Mouse (Mus musculus) embryonic facial prominence, embryonic 10.5 days (tissue): ENCODE results near the gene Rgs7. TPM values are rescaled to one million over a fixed set of nuclear protein-coding genes. Genes with fewer than 3 reads are reported as not detected.

Experiments used
- DNase-seq: peaks from one replicate; pipeline ENCODE4 v3.0.0-alpha.2; 2017; ENCODE audit warnings: low spot score
- H3K27ac ChIP-seq: fragments of 300-500 bp; sonication (generic); replicated peaks from 2 replicates; pipeline ENCODE4 v1.5.1; 2016; ENCODE audit warnings: mild to moderate bottlenecking
- H3K27me3 ChIP-seq: fragments of 300-500 bp; sonication (generic); replicated peaks from 2 replicates; pipeline ENCODE4 v1.6.1; 2016; ENCODE audit warnings: low read depth, mild to moderate bottlenecking; ENCODE audit not compliant: poor library complexity, severe bottlenecking
- H3K36me3 ChIP-seq: fragments of 300-500 bp; sonication (generic); replicated peaks from 2 replicates; pipeline ENCODE4 v1.6.1; 2016; ENCODE audit warnings: mild to moderate bottlenecking, moderate library complexity
- H3K4me1 ChIP-seq: fragments of 300-500 bp; sonication (generic); 2 replicates; pipeline ENCODE4 v1.6.1; 2016
- H3K4me3 ChIP-seq: fragments of 300-500 bp; sonication (generic); 2 replicates; pipeline ENCODE4 v1.5.1; 2016; ENCODE audit warnings: mild to moderate bottlenecking, moderate library complexity
- H3K9me3 ChIP-seq: fragments of 300-500 bp; sonication (generic); 2 replicates; pipeline ENCODE4 v1.6.1; 2016; ENCODE audit warnings: mild to moderate bottlenecking
- WGBS: fragments of 180-500 bp; shearing (Covaris S2); methylation state at CpG from one replicate; pipeline ENCODE4 v1.1.7; 2016; 5-methylcytosine and 5-hydroxymethylcytosine counted together
- polyA plus RNA-seq: library from polyadenylated mRNA; unstranded; fragments of >200 nt; fragmentation: Nextera tagmentation; extraction: Ambion mirVana; gene quantifications from 2 replicates; pipeline ENCODE4 v1.2.1, GENCODE M21; 2016

Rgs7 gene
- polyA plus RNA-seq, 1 experiment from 2014 or later, result 0.96 TPM

DNA sequence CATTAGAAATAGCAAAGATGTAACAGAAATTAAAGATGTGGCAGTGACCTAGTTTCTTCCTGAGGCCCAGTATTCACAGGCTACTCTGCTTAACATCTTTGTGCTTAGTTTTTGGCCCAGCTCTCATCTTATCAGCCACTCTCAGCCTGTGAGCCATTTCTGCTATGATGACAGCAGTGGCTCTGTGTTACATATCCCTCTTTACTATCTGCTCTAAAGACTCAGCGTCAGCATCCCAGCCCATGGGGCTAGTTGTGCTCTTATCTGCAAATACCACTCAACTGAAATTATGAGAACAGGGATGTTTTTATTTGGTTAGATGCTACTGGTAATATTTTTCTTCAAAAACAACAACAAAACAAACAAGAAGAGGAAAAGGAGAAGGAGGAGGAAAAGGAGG is 410.2 kb downstream of the Rgs7 start:
- DNase-seq, result no peak
- peaks cover 11% of the 10 kb centered on the region; the same call in 1 of the 2 replicates for H3K4me1 ChIP-seq
- no peaks in the 10 kb centered on the region for H3K9me3 ChIP-seq
- H3K27ac ChIP-seq, result no peak overlapping the region
- no peaks in the 10 kb centered on the region for H3K36me3 ChIP-seq
- WGBS, result 87% methylated on average over 1 of the region's 1 CpGs
- H3K27me3 ChIP-seq, result no peaks in the 10 kb centered on the region
- H3K4me3 ChIP-seq, result no peak overlapping the region

- Histone ChIP-seq H3K36me3 (no peaks in the 10 kb centered on the region), H3K9me3 (no peaks in the 10 kb centered on the region), H3K27me3 (no peaks in the 10 kb centered on the region), H3K4me1 (peaks cover 11% of the 10 kb centered on the region; the same call in 1 of the 2 replicates), H3K4me3 (no peak overlapping the region), H3K27ac (peak overlapping the region; percentile 65)
- DNase-seq, result peak; percentile 63
- WGBS, result 52% methylated on average over 4 of the region's 4 CpGs
Measured at GRCm38 (mm10) chr1:175079819-175080608, 412.3 kb downstream of the Rgs7 start.

DNA sequence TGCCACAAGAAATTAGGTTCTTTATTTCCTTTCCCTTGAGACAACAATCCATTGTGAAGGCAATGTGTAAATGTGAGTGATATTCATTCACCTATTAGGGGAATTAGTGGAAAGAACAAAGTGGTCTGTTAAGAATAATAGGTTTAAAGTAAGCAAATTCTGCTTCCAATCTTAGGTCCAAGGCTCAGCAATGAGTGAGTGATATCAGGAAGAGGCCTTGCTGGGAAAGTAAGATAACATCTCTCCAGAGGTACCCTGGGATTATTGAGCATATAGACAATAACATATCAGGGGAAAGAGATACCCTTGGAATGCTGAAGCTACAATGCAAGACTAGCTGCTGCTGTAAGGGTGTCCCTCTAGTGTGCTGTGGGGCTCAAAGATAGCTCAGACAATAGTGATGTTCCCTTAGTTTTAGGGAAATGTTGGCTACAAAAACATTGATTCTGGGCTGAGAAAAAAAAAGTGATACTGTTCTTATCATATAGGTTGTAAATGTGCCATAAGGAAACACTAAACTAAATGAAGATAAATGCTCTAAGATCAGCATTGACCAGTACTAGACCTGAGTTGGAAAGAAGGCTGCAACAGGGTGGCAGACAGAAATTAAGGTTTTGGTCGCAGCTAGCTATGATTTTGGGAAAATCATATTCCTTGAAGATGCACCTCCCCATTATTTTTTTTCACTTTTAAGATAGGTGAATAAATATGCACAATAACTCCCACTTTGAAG is 418.6 kb downstream of the Rgs7 start:
- Histone ChIP-seq H3K27me3 (no peaks in the 10 kb centered on the region), H3K36me3 (no peaks in the 10 kb centered on the region), H3K27ac (no peak overlapping the region), H3K4me1 (no peaks in the 10 kb centered on the region), H3K4me3 (no peak overlapping the region), H3K9me3 (no peaks in the 10 kb centered on the region)
- no peak for DNase-seq
- WGBS, result 88% methylated on average over 1 of the region's 1 CpGs

GRCm38 (mm10) chr1:175069758-175070290 is 422.5 kb downstream of the Rgs7 start:
- Histone ChIP-seq H3K4me3 (no peak overlapping the region), H3K9me3 (no peaks in the 10 kb centered on the region), H3K36me3 (no peaks in the 10 kb centered on the region), H3K27me3 (no peaks in the 10 kb centered on the region), H3K27ac (no peak overlapping the region), H3K4me1 (no peaks in the 10 kb centered on the region)
- 81% methylated on average over 4 of the region's 4 CpGs for WGBS
- no peak for DNase-seq

DNA sequence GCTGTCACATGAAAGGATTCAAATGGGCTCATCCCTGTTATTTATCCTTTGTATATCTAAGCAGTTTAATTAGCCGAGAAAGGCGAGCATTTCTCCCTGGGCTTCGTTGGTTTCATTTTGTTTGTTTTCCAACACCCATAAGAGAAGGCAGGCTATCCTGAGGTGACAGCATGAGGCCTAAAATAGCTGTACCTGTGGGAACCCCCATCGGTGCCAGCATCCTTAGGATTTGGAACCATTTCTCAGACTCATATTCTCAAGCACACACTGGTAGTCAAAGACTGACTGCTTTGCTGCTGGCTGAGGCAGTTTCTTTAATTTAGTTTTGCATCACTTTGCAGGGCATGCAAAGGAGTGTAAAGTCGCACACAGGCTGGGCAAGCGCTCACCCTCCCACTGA is 443.2 kb downstream of the Rgs7 start:
- WGBS, result 83% methylated on average over 6 of the region's 6 CpGs
- H3K27me3 ChIP-seq, result no peaks in the 10 kb centered on the region
- no peak overlapping the region for H3K4me3 ChIP-seq
- no peaks in the 10 kb centered on the region for H3K9me3 ChIP-seq
- H3K4me1 ChIP-seq, result no peaks in the 10 kb centered on the region
- no peak overlapping the region for H3K27ac ChIP-seq
- DNase-seq, result no peak
- no peaks in the 10 kb centered on the region for H3K36me3 ChIP-seq

GRCm38 (mm10) chr1:175041167-175041817 is 451.0 kb downstream of the Rgs7 start:
- Histone ChIP-seq H3K4me3 (no peak overlapping the region), H3K36me3 (no peaks in the 10 kb centered on the region), H3K4me1 (no peaks in the 10 kb centered on the region), H3K27me3 (no peaks in the 10 kb centered on the region), H3K9me3 (no peaks in the 10 kb centered on the region), H3K27ac (no peak overlapping the region)
- WGBS, result 74% methylated on average over 4 of the region's 4 CpGs
- DNase-seq, result peak; percentile 27

GRCm38 (mm10) chr1:175040038-175040437 is 452.3 kb downstream of the Rgs7 start:
- Histone ChIP-seq H3K27ac (no peak overlapping the region), H3K4me3 (no peak overlapping the region), H3K27me3 (no peaks in the 10 kb centered on the region), H3K4me1 (peaks cover 2% of the 10 kb centered on the region; the same call in 1 of the 2 replicates), H3K9me3 (no peaks in the 10 kb centered on the region), H3K36me3 (no peaks in the 10 kb centered on the region)
- DNase-seq, result no peak
- WGBS, result 83% methylated on average over 4 of the region's 4 CpGs

GRCm38 (mm10) chr1:175039567-175039966 is 452.7 kb downstream of the Rgs7 start:
- WGBS, result 28% methylated on average over 6 of the region's 6 CpGs
- DNase-seq, result no peak
- Histone ChIP-seq H3K27me3 (no peaks in the 10 kb centered on the region), H3K36me3 (no peaks in the 10 kb centered on the region), H3K4me1 (peaks cover 6% of the 10 kb centered on the region; the same call in 1 of the 2 replicates), H3K9me3 (no peaks in the 10 kb centered on the region), H3K4me3 (no peak overlapping the region), H3K27ac (peak overlapping the region; percentile 54; the same call in 1 of the 2 replicates)

DNA sequence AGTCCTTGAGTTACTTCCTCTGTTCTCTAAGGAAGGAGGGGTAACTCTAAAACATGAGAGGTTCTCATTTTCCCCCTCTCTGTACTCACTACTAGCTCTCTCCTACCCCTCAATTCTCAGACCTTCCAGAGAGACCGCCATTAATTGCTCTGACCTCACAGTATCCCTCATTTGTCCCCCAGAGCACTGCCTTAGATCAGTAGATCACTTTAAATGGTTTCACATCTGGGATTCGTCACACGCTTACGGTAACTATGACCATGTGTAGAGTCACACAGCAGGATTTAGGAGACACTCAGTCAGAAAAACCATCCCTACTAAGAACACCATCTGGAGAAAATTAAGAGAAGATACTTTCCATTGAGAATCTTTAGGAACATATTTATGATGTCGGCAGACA is 456.8 kb downstream of the Rgs7 start:
- H3K9me3 ChIP-seq, result no peaks in the 10 kb centered on the region
- H3K4me1 ChIP-seq, result peaks cover 21% of the 10 kb centered on the region
- no peak overlapping the region for H3K4me3 ChIP-seq
- no peaks in the 10 kb centered on the region for H3K36me3 ChIP-seq
- DNase-seq, result peak; percentile 49
- WGBS, result 46% methylated on average over 5 of the region's 5 CpGs
- no peaks in the 10 kb centered on the region; the same call in 1 of the 2 replicates for H3K27me3 ChIP-seq
- H3K27ac ChIP-seq, result no peak overlapping the region

GRCm38 (mm10) chr1:175032015-175032414 is 460.3 kb downstream of the Rgs7 start:
- Histone ChIP-seq H3K27me3 (no peaks in the 10 kb centered on the region; the same call in 1 of the 2 replicates), H3K4me3 (no peak overlapping the region), H3K36me3 (no peaks in the 10 kb centered on the region), H3K27ac (no peak overlapping the region), H3K4me1 (peaks cover 30% of the 10 kb centered on the region), H3K9me3 (no peaks in the 10 kb centered on the region)
- no peak for DNase-seq
- 42% methylated on average over 6 of the region's 6 CpGs for WGBS

DNA sequence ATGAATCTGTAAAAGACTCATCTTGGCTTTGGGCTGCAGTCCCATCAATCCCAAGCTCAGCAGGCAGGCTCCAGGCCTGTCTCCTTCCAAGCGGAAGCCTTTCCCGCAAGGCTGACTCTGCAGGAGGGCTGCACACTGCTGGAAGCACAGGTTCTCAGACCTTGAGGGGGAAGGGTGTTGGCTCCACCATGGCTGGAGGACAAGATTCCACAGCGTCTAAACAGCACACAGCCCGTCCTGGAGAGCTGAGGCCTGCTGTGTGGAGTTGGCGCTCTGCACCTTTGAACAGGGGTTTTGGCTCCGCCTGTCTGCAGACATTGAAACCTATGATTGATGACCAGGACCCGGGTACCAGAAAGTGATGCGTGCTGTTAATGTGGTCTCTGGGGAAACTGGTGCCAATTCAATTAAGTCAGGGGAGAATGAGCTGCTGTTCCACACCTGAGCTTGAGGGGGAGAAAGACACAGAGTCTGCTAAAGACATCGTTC is 463.5 kb downstream of the Rgs7 start:
- Histone ChIP-seq H3K9me3 (no peaks in the 10 kb centered on the region), H3K36me3 (no peaks in the 10 kb centered on the region), H3K4me1 (peaks cover 23% of the 10 kb centered on the region), H3K4me3 (0 out of 2 replicates have a peak overlapping the region, but pooled peaks have one; percentile 23), H3K27ac (peak overlapping the region; percentile 57; the same call in 1 of the 2 replicates), H3K27me3 (no peaks in the 10 kb centered on the region; the same call in 1 of the 2 replicates)
- WGBS, result 12% methylated on average over 9 of the region's 9 CpGs
- peak; percentile 30 for DNase-seq

- Histone ChIP-seq H3K36me3 (no peaks in the 10 kb centered on the region), H3K9me3 (no peaks in the 10 kb centered on the region), H3K4me3 (0 out of 2 replicates have a peak overlapping the region, but pooled peaks have one; percentile 23), H3K27me3 (no peaks in the 10 kb centered on the region; the same call in 1 of the 2 replicates), H3K27ac (no peak overlapping the region), H3K4me1 (peaks cover 23% of the 10 kb centered on the region)
- DNase-seq, result no peak
- WGBS, result 13% methylated on average over 4 of the region's 4 CpGs
Measured at GRCm38 (mm10) chr1:175028267-175028666, 464.0 kb downstream of the Rgs7 start.
